9 mouse cellular contexts compared by ENCODE assay signal in the genomic region with DNA sequence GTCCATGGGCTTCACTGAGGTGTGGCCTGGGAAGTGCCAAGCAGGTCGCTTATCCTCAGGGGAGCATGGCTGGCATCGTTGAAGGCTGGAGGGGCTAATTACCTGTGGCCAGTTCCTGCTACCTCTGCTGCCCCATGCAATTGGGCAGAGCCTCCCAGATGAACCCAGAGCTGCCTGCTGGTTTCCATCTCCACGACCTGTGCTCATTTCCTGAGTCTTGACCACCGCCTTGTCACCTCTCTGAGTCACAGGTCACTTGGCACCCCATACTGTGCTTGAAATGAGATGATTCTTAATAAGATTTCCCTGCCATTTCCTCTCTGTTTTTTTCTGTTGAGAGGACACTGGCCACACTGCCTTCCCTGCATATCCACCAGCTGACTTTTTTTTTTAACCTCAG. TPM values are rescaled to one million over a fixed set of nuclear protein-coding genes. Genes with fewer than 3 reads are reported as not detected.
DNase-seq lines count a peak whose midpoint lies in the region; ATAC-seq and TF ChIP-seq lines count a peak whose summit lies in the region.
"Had no signal": no experiment of that assay in that cellular context is flagged by ENCODE, and none has a peak within 500 bp of the region (broad histone marks: within the 10 kb centered on the region; RNA-seq: fewer than 3 reads in every experiment).

No protein-coding gene starts in this region.

- no peak overlapping the region for H3K4me3 ChIP-seq in kidney, embryonic 14.5 days (ENCODE audit: low read length)
- H3K4me3 ChIP-seq in brown adipose tissue, adult 24 weeks (ENCODE audit: insufficient read depth, low read depth, low read length): no peak overlapping the region
- no peak overlapping the region for H3K4me3 ChIP-seq in heart, postnatal 0 days (ENCODE audit: low read depth, low read length)
- H3K4me3 ChIP-seq in hindbrain, embryonic 11.5 days (ENCODE audit: low read depth, low read length): no peak overlapping the region
- no peak overlapping the region for H3K4me3 ChIP-seq in forebrain, embryonic 11.5 days (ENCODE audit: low read depth, low read length)
- H3K4me3 ChIP-seq: neural tube, embryonic 15.5 days had no signal

- H3K9me3 ChIP-seq in kidney, embryonic 14.5 days (ENCODE audit: control insufficient read depth, low read length): no peaks in the 10 kb centered on the region
- no peaks in the 10 kb centered on the region for H3K9me3 ChIP-seq in heart, postnatal 0 days (replicated peaks; ENCODE audit: control insufficient read depth, low read length)
- H3K9me3 ChIP-seq in hindbrain, embryonic 11.5 days (ENCODE audit: control insufficient read depth, low read length): no peaks in the 10 kb centered on the region
- no peaks in the 10 kb centered on the region for H3K9me3 ChIP-seq in forebrain, embryonic 11.5 days (ENCODE audit: control insufficient read depth, low read length)
- H3K9me3 ChIP-seq: neural tube, embryonic 15.5 days had no signal

- H3K4me1 ChIP-seq in kidney, embryonic 14.5 days (ENCODE audit: control insufficient read depth, insufficient read depth, low read length): peaks cover 62% of the 10 kb centered on the region
- H3K4me1 ChIP-seq in brown adipose tissue, adult 24 weeks (ENCODE audit: control insufficient read depth, insufficient read depth, insufficient read length, low read length): peaks cover 47% of the 10 kb centered on the region
- H3K4me1 ChIP-seq in heart, postnatal 0 days (ENCODE audit: control insufficient read depth, insufficient read depth): peaks cover 73% of the 10 kb centered on the region
- H3K4me1 ChIP-seq in hindbrain, embryonic 11.5 days (replicated peaks; ENCODE audit: control insufficient read depth, insufficient read depth, low read length): peaks cover 6% of the 10 kb centered on the region; the same call in 1 of the 2 replicates
- peaks cover 5% of the 10 kb centered on the region; the same call in 1 of the 2 replicates for H3K4me1 ChIP-seq in forebrain, embryonic 11.5 days (replicated peaks; ENCODE audit: control insufficient read depth, insufficient read depth, low read length)

- no peak overlapping the region for H3K9ac ChIP-seq in kidney, embryonic 14.5 days (ENCODE audit: low read depth, low read length)
- H3K9ac ChIP-seq in heart, postnatal 0 days (replicated peaks; ENCODE audit: low read depth, low read length): no peak overlapping the region
- H3K9ac ChIP-seq in hindbrain, embryonic 11.5 days (ENCODE audit: low read depth, low read length): no peak overlapping the region
- H3K9ac ChIP-seq in forebrain, embryonic 11.5 days (ENCODE audit: low read length): no peak overlapping the region
- H3K9ac ChIP-seq: neural tube, embryonic 15.5 days had no signal

- 44% methylated on average over 4 of the region's 4 CpGs for WGBS in kidney, embryonic 14.5 days
- 54% methylated on average over 4 of the region's 4 CpGs for WGBS in heart, postnatal 0 days
- WGBS in hindbrain, embryonic 11.5 days: 69% methylated on average over 4 of the region's 4 CpGs
- WGBS in forebrain, embryonic 11.5 days: 68% methylated on average over 4 of the region's 4 CpGs

- TF ChIP-seq CTCF in heart, postnatal 0 days (IDR thresholded peaks at IDR 0.05; ENCODE audit: low read depth): no peak

- no peak for ATAC-seq in kidney, embryonic 14.5 days (ENCODE audit: low FRiP score, low TSS enrichment)
- no peak for ATAC-seq in heart, postnatal 0 days (ENCODE audit: insufficient read depth, low read depth)
- ATAC-seq in hindbrain, embryonic 11.5 days (ENCODE audit: low FRiP score): no peak
- no peak for ATAC-seq in forebrain, embryonic 11.5 days (replicated peaks; ENCODE audit: low FRiP score)
- ATAC-seq: inflammation-experienced regulatory T-cells, adult 6 months had no signal

- H3K36me3 ChIP-seq in kidney, embryonic 14.5 days (ENCODE audit: control insufficient read depth, insufficient read depth, low read length): no peaks in the 10 kb centered on the region
- no peaks in the 10 kb centered on the region for H3K36me3 ChIP-seq in heart, postnatal 0 days (replicated peaks; ENCODE audit: control insufficient read depth, insufficient read depth, low read length)
- H3K36me3 ChIP-seq in hindbrain, embryonic 11.5 days (ENCODE audit: control insufficient read depth, insufficient read depth, low read length): no peaks in the 10 kb centered on the region
- no peaks in the 10 kb centered on the region for H3K36me3 ChIP-seq in forebrain, embryonic 11.5 days (ENCODE audit: control insufficient read depth, insufficient read depth, low read length)
- H3K36me3 ChIP-seq: neural tube, embryonic 15.5 days had no signal

- no peak overlapping the region for H3K4me2 ChIP-seq in kidney, embryonic 14.5 days (replicated peaks; ENCODE audit: low read depth, low read length)
- H3K4me2 ChIP-seq in heart, postnatal 0 days (ENCODE audit: low read depth, low read length): no peak overlapping the region
- H3K4me2 ChIP-seq in hindbrain, embryonic 11.5 days (replicated peaks; ENCODE audit: low read depth, low read length): no peak overlapping the region
- H3K4me2 ChIP-seq in forebrain, embryonic 11.5 days (ENCODE audit: low read depth, low read length, severe bottlenecking): no peak overlapping the region
- H3K4me2 ChIP-seq: neural tube, embryonic 15.5 days had no signal

- no peak for TF ChIP-seq EP300 in heart, postnatal 0 days (IDR thresholded peaks at IDR 0.05; ENCODE audit: low read depth)

- H3K27me3 ChIP-seq in kidney, embryonic 14.5 days (ENCODE audit: control insufficient read depth, insufficient read depth, low read length): no peaks in the 10 kb centered on the region
- H3K27me3 ChIP-seq in heart, postnatal 0 days (ENCODE audit: control insufficient read depth, insufficient read depth, low read length): no peaks in the 10 kb centered on the region
- H3K27me3 ChIP-seq in hindbrain, embryonic 11.5 days (ENCODE audit: control insufficient read depth, insufficient read depth, low read length): no peaks in the 10 kb centered on the region
- H3K27me3 ChIP-seq in forebrain, embryonic 11.5 days (ENCODE audit: control insufficient read depth, insufficient read depth, low read length): no peaks in the 10 kb centered on the region
- H3K27me3 ChIP-seq: neural tube, embryonic 15.5 days had no signal

- H3K27ac ChIP-seq in kidney, embryonic 14.5 days (ENCODE audit: low read depth, low read length): no peak overlapping the region
- H3K27ac ChIP-seq in brown adipose tissue, adult 24 weeks (replicated peaks; ENCODE audit: low read depth, low read length): peak overlapping the region; percentile 75
- H3K27ac ChIP-seq in heart, postnatal 0 days (ENCODE audit: low read depth): peak overlapping the region; percentile 74
- no peak overlapping the region for H3K27ac ChIP-seq in hindbrain, embryonic 11.5 days (ENCODE audit: low read depth, low read length)
- no peak overlapping the region for H3K27ac ChIP-seq in forebrain, embryonic 11.5 days (ENCODE audit: low read depth, low read length)
- H3K27ac ChIP-seq: neural tube, embryonic 15.5 days had no signal

- DNase-seq in kidney, adult 11 months: peak; percentile 78
- DNase-seq in heart, postnatal 0 days (ENCODE audit: low spot score): no peak
- peak; percentile 65 for DNase-seq in lung, postnatal 36 days
- DNase-seq in hindbrain, embryonic 11.5 days (ENCODE audit: low spot score): no peak
- no peak for DNase-seq in forebrain, embryonic 11.5 days (ENCODE audit: low spot score)

RNA-seq across cellular contexts. Expression of a gene that starts 22.4 kb away (rescaled TPM):
- polyA plus RNA-seq in kidney, embryonic 14.5 days (2014; fragmentation: Nextera tagmentation; extraction: Ambion mirVana): 6.5 and 9.7 TPM in 2 replicates
- polyA plus RNA-seq in brown adipose tissue, adult 24 weeks (2012; ENCODE audit: insufficient read depth, insufficient read length, missing spikeins): 12.1 and 13.5 TPM in 2 replicates
- 31.8 and 35.0 TPM in 2 replicates for total RNA-seq in heart, postnatal 0 days (2014; rRNA removed; ENCODE audit: low replicate concordance)
- polyA plus RNA-seq in heart, postnatal 0 days (2015; fragmentation: Nextera tagmentation; extraction: Ambion mirVana): 15.4 and 16.2 TPM in 2 replicates
- polyA plus RNA-seq in hindbrain, embryonic 11.5 days (2014; fragmentation: Nextera tagmentation; extraction: Ambion mirVana): 8.7 and 10.1 TPM in 2 replicates
- polyA plus RNA-seq in forebrain, embryonic 11.5 days (2014; fragmentation: Nextera tagmentation; extraction: Ambion mirVana): 15.5 and 16.6 TPM in 2 replicates

RNA-seq across cellular contexts. Expression of a gene that starts 46.3 kb away (rescaled TPM):
- 6.8 and 8.8 TPM in 2 replicates for polyA plus RNA-seq in kidney, embryonic 14.5 days (2014; fragmentation: Nextera tagmentation; extraction: Ambion mirVana)
- polyA plus RNA-seq in brown adipose tissue, adult 24 weeks (2012; ENCODE audit: insufficient read depth, insufficient read length, missing spikeins): 0.20 TPM in 1 of 2 replicates, not detected in the other
- 17.4 and 18.0 TPM in 2 replicates for total RNA-seq in heart, postnatal 0 days (2014; rRNA removed; ENCODE audit: low replicate concordance)
- polyA plus RNA-seq in heart, postnatal 0 days (2015; fragmentation: Nextera tagmentation; extraction: Ambion mirVana): 0.80 and 0.97 TPM in 2 replicates
- 4.6 and 5.1 TPM in 2 replicates for polyA plus RNA-seq in hindbrain, embryonic 11.5 days (2014; fragmentation: Nextera tagmentation; extraction: Ambion mirVana)
- 7.3 and 7.9 TPM in 2 replicates for polyA plus RNA-seq in forebrain, embryonic 11.5 days (2014; fragmentation: Nextera tagmentation; extraction: Ambion mirVana)

Comparison
In these comparisons a context has a peak if more than half of its experiments do, and no peak if none do; other contexts are left out.
1. DNase-seq: peak in kidney, adult 11 months (single experiment) and lung, postnatal 36 days (single experiment); none in heart, postnatal 0 days (single experiment), hindbrain, embryonic 11.5 days (single experiment) and forebrain, embryonic 11.5 days (single experiment).
2. H3K27ac ChIP-seq: peak in brown adipose tissue, adult 24 weeks (single experiment) and heart, postnatal 0 days (single experiment); none in kidney, embryonic 14.5 days (single experiment), hindbrain, embryonic 11.5 days (single experiment) and forebrain, embryonic 11.5 days (single experiment).